Mouse (Mus musculus): ENCODE data around the gene Gm49380.

DNA sequence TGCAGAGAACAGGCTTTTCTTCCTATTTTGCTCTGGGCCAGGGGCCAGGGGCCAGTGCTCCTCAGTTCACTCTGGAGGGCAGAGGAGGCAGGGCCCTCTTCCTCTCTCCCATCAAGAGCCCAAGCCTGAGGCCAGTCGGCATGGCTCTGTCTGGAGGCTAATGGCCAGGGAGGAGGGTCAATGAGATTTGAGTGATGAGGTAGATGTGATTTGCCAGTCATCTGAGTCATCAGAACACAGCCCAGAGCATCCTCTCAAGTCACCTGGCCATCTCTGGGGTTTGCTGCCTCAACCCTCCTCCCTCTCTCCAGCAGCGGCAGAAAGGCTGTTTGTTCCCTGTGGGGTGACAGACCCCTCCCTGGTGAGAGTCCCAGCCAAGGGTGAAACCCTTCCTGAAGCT, 20.0 kb upstream of the Gm49380 start:
- TF ChIP-seq POLR2A (IDR thresholded peaks at IDR 0.05; ENCODE audit: control insufficient read depth in 1 of 2, insufficient read depth in 1 of 2, low read depth in 1 of 2, low read length in 2 of 2, poor library complexity in 1 of 2) (no peak), POLR2AphosphoS2 (IDR thresholded peaks at IDR 0.05; ENCODE audit: low read length) (no peak), KAT2A (conservative IDR thresholded peaks at IDR 0.05; ENCODE audit: low read depth, low read length) (no peak), CTCF (IDR thresholded peaks at IDR 0.05 in 2 of 3, conservative IDR thresholded peaks at IDR 0.05 in 1 of 3; ENCODE audit: control insufficient read depth in 1 of 3, insufficient read depth in 1 of 3, low read depth in 2 of 3, low read length in 3 of 3, poor library complexity in 1 of 3, severe bottlenecking in 1 of 3) (no peak), ZKSCAN1 (IDR thresholded peaks at IDR 0.05; ENCODE audit: low read depth, low read length) (no peak), ETS1 (IDR thresholded peaks at IDR 0.05; ENCODE audit: low read depth, low read length) (no peak), BHLHE40 (IDR thresholded peaks at IDR 0.05; ENCODE audit: borderline replicate concordance, low read depth, low read length) (no peak), UBTF (IDR thresholded peaks at IDR 0.05; ENCODE audit: borderline replicate concordance, insufficient read depth, low read depth, low read length) (no peak), MYC (IDR thresholded peaks at IDR 0.05; ENCODE audit: low read depth, low read length) (no peak)
